Mouse (Mus musculus): Measurements from ENCODE around the gene Apol11b.

DNA sequence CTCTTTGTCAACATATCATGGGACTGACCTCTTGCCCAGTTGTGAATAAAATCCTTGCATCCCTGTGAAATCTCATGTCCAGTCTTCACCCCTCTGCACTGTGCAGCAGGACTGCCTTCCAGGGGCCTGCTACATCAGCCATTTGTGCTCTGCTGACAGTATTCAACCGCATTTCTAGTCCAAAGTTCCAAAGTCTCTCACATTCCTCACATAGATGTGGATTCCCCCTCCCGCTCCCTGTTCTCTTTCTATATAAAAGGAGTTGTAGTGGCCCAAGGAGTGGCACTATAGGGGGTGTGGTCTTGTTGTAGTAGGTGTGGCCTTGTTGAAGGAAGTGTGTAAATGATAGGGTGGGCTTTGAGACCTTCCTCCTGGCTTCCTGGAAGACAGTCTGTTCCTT is 52.2 kb downstream of the Apol11b start:
- TF ChIP-seq CTCF (IDR thresholded peaks at IDR 0.05; ENCODE audit: low read depth): no peak
- no peak for TF ChIP-seq EP300 (IDR thresholded peaks at IDR 0.05; ENCODE audit: low read depth)
